Mouse (Mus musculus) stomach, postnatal 0 days (tissue): ENCODE results near the gene Slc43a1. TPM values are rescaled to one million over a fixed set of nuclear protein-coding genes. Genes with fewer than 3 reads are reported as not detected.
A peak's percentile ranks its signal among the peaks of the same experiment; 100 is the strongest.

Experiments
- ATAC-seq: fragments of 200-750 bp; cut with Nextera tagmentation; 2 replicates; pipeline ENCODE4 v1.8.0; 2017; ENCODE audit not compliant: low FRiP score, low TSS enrichment
- DNase-seq: peaks from one replicate; pipeline ENCODE4 v3.0.0-alpha.2; 2016; ENCODE audit warnings: low spot score
- H3K27ac ChIP-seq: fragments of 300-500 bp; sonication (generic); replicated peaks from 2 replicates; pipeline ENCODE4 v1.5.1; 2014; ENCODE audit warnings: mild to moderate bottlenecking, control low read depth
- H3K27me3 ChIP-seq: fragments of 300-500 bp; sonication (generic); 2 replicates; pipeline ENCODE4 v1.6.1; 2014; ENCODE audit warnings: low read length; ENCODE audit not compliant: control insufficient read depth, insufficient read depth
- H3K36me3 ChIP-seq: fragments of 300-500 bp; sonication (generic); 2 replicates; pipeline ENCODE4 v1.6.1; 2014; ENCODE audit warnings: low read length, mixed read lengths; ENCODE audit not compliant: control insufficient read depth, insufficient read depth
- H3K4me1 ChIP-seq: fragments of 300-500 bp; sonication (generic); replicated peaks from 2 replicates; pipeline ENCODE4 v1.6.1; 2014; ENCODE audit warnings: antibody characterized with exemption; ENCODE audit not compliant: control insufficient read depth, insufficient read depth
- H3K4me2 ChIP-seq: fragments of 300-500 bp; sonication (generic); replicated peaks from 2 replicates; pipeline ENCODE4 v1.6.1; 2014; ENCODE audit warnings: low read depth, mild to moderate bottlenecking, control low read depth, moderate library complexity
- H3K4me3 ChIP-seq: fragments of 300-500 bp; sonication (generic); 2 replicates; pipeline ENCODE4 v1.5.1; 2014; ENCODE audit warnings: low read depth, low read length, control low read depth
- H3K9ac ChIP-seq: fragments of 300-500 bp; sonication (generic); 2 replicates; pipeline ENCODE4 v1.6.1; 2014; ENCODE audit warnings: mild to moderate bottlenecking, low read length, control low read depth, mixed read lengths
- H3K9me3 ChIP-seq: fragments of 300-500 bp; sonication (generic); 2 replicates; pipeline ENCODE4 v1.6.1; 2016; ENCODE audit warnings: low read length; ENCODE audit not compliant: control insufficient read depth
- CTCF ChIP-seq: IDR thresholded peaks from 2 replicates; pipeline ENCODE4 v1.5.1; 2016; ENCODE audit warnings: antibody characterized with exemption, low read depth, mild to moderate bottlenecking, moderate library complexity
- EP300 ChIP-seq: optimal IDR thresholded peaks from 2 replicates; pipeline ENCODE3; 2016; ENCODE audit warnings: antibody characterized with exemption
- WGBS: fragments of 180-500 bp; shearing (Covaris S2); extraction: QIAGEN DNeasy Blood & Tissue Kit; methylation state at CpG from one replicate; pipeline ENCODE4 v1.1.7; 2014; 5-methylcytosine and 5-hydroxymethylcytosine counted together
- polyA plus RNA-seq: library from polyadenylated mRNA; unstranded; fragments of >200 nt; fragmentation: Nextera tagmentation; extraction: Ambion mirVana; gene quantifications from 2 replicates; pipeline ENCODE4 v1.2.1, GENCODE M21; 2015

Slc43a1 gene
- polyA plus RNA-seq, 1 experiment from 2014 or later: 5.1 TPM

DNA sequence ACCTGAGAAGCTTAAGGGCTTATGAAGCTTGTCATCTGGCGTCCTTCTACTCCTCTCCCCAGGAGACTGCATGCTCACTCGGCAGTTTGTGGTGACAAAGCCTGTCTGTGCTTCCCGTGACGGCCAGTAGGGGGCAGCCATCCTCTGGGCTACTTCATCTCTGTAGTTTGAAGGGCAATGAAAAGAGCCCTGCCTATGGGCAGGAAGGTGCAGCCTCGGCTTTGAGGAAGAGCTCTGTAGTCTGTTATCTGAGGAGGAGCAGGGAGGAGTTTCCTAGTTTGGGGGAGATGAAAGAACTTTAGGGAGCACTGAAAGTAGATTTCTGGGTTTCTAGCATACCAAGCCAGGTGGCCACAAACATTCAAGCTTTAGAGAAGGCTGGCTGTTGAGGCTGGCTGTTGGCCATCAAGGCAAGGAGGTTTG lies 29.9 kb downstream of the Slc43a1 start:
- no peak for ATAC-seq
- Histone ChIP-seq H3K4me3 (no peak overlapping the region), H3K36me3 (no peaks in the 10 kb centered on the region), H3K4me2 (no peak overlapping the region), H3K4me1 (no peaks in the 10 kb centered on the region), H3K27ac (no peak overlapping the region), H3K9ac (no peak overlapping the region), H3K27me3 (peaks cover 12% of the 10 kb centered on the region; the same call in 1 of the 2 replicates), H3K9me3 (no peaks in the 10 kb centered on the region)
- peak; percentile 81 for DNase-seq
- TF ChIP-seq EP300 (no peak), CTCF (peak; percentile 85)
- 20% methylated on average over 5 of the region's 5 CpGs for WGBS

- Histone ChIP-seq H3K9me3 (no peaks in the 10 kb centered on the region), H3K36me3 (no peaks in the 10 kb centered on the region), H3K27ac (no peak overlapping the region), H3K4me2 (no peak overlapping the region), H3K27me3 (peaks cover 12% of the 10 kb centered on the region; the same call in 1 of the 2 replicates), H3K9ac (no peak overlapping the region), H3K4me1 (no peaks in the 10 kb centered on the region), H3K4me3 (no peak overlapping the region)
- 48% methylated on average over 2 of the region's 2 CpGs for WGBS
- ATAC-seq (no peak), DNase-seq (no peak)
- no peak for TF ChIP-seq CTCF
- TF ChIP-seq EP300: no peak
Measured at GRCm38 (mm10) chr2:84868977-84869376, 30.3 kb downstream of the Slc43a1 start.

DNA sequence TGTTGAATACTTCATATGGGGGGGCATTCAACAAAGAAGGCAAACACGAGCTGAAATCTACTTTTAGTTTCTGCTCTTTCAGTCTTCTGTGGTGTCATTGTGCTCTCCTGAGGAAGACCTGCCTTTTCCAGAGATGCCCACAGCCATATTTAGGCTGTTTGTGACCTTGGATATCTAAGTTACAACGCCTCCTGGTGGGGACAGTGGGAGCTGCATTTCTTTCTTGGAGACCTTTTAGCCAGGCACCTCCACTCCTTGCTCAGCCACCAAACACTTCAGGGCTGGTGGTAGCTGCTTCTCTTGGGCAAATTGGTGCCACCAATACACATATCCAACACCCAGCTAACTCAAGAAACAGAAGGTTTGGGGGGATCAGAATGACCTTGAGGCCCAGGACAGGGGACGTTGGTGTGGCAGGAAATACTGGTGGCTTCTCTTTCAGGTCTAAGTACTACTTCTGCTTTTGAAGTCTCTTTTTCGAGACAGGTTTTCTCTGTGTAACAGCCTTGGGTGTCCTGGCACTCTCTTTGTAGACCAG lies 32.0 kb downstream of the Slc43a1 start:
- no peaks in the 10 kb centered on the region for H3K9me3 ChIP-seq

GRCm38 (mm10) chr2:84872105-84872716 lies 33.6 kb downstream of the Slc43a1 start:
- H3K9me3 ChIP-seq: no peaks in the 10 kb centered on the region
- peak overlapping the region; percentile 38 for H3K9ac ChIP-seq
- peak overlapping the region; percentile 92 for H3K4me2 ChIP-seq
- no peaks in the 10 kb centered on the region for H3K36me3 ChIP-seq
- H3K27ac ChIP-seq: no peak overlapping the region
- peak overlapping the region; percentile 47 for H3K4me3 ChIP-seq
- under 1% methylated on average over 78 of the region's 78 CpGs for WGBS
- DNase-seq (peak; percentile 71), ATAC-seq (peak; percentile 82)
- no peak for TF ChIP-seq CTCF
- no peak for TF ChIP-seq EP300
- no peaks in the 10 kb centered on the region for H3K4me1 ChIP-seq
- peaks cover 15% of the 10 kb centered on the region; the same call in 1 of the 2 replicates for H3K27me3 ChIP-seq

More for the DNA sequence above, 32.0 kb downstream of the Slc43a1 start:
- TF ChIP-seq CTCF: peak; percentile 60
- no peak for TF ChIP-seq EP300
- ATAC-seq (no peak), DNase-seq (peak; percentile 43)
- Histone ChIP-seq H3K4me3 (no peak overlapping the region), H3K27ac (no peak overlapping the region), H3K27me3 (peaks cover 15% of the 10 kb centered on the region; the same call in 1 of the 2 replicates), H3K4me1 (no peaks in the 10 kb centered on the region), H3K36me3 (no peaks in the 10 kb centered on the region), H3K9ac (no peak overlapping the region), H3K4me2 (no peak overlapping the region)
- WGBS: 62% methylated on average over 4 of the region's 4 CpGs

- TF ChIP-seq EP300 (no peak), CTCF (no peak)
Measured at GRCm38 (mm10) chr2:84875842-84876241, 37.2 kb downstream of the Slc43a1 start.

GRCm38 (mm10) chr2:84880590-84880989 lies 41.9 kb downstream of the Slc43a1 start:
- H3K4me2 ChIP-seq: no peak overlapping the region
- DNase-seq (no peak), ATAC-seq (no peak)
- no peaks in the 10 kb centered on the region for H3K36me3 ChIP-seq
- WGBS: 69% methylated on average over 7 of the region's 8 CpGs
- peaks cover 10% of the 10 kb centered on the region; the same call in 1 of the 2 replicates for H3K27me3 ChIP-seq
- no peaks in the 10 kb centered on the region for H3K4me1 ChIP-seq
- no peak overlapping the region for H3K4me3 ChIP-seq
- no peak overlapping the region for H3K27ac ChIP-seq
- H3K9ac ChIP-seq: no peak overlapping the region
- H3K9me3 ChIP-seq: no peaks in the 10 kb centered on the region
- TF ChIP-seq EP300 (no peak), CTCF (no peak)

More at GRCm38 (mm10) chr2:84875842-84876241, 37.2 kb downstream of the Slc43a1 start:
- WGBS: 34% methylated on average over 6 of the region's 6 CpGs
- Histone ChIP-seq H3K4me3 (no peak overlapping the region), H3K36me3 (no peaks in the 10 kb centered on the region), H3K4me2 (no peak overlapping the region), H3K27ac (no peak overlapping the region), H3K9ac (no peak overlapping the region), H3K9me3 (no peaks in the 10 kb centered on the region), H3K4me1 (no peaks in the 10 kb centered on the region), H3K27me3 (peaks cover 12% of the 10 kb centered on the region; the same call in 1 of the 2 replicates)
- no peak for ATAC-seq
- no peak for DNase-seq
